Mouse (Mus musculus) forebrain, embryonic 14.5 days (tissue): Measurements from ENCODE around the gene Ddx24. TPM values are rescaled to one million over a fixed set of nuclear protein-coding genes. Genes with fewer than 3 reads are reported as not detected.

ENCODE experiments used
- ATAC-seq: fragments of 200-750 bp; cut with Nextera tagmentation; 2 replicates; pipeline ENCODE4 v1.8.0; 2017; ENCODE audit warnings: mild to moderate bottlenecking, moderate library complexity
- DNase-seq: peaks from one replicate; pipeline ENCODE4 v3.0.0-alpha.2; 2015; ENCODE audit warnings: low spot score
- H3K27ac ChIP-seq: fragments of 300-500 bp; sonication (generic); 2 replicates; pipeline ENCODE4 v1.5.1; 2014; ENCODE audit warnings: low read depth, mild to moderate bottlenecking, control low read depth, low read length, moderate library complexity
- H3K27me3 ChIP-seq: fragments of 300-500 bp; sonication (generic); replicated peaks from 2 replicates; pipeline ENCODE4 v1.6.1; 2014; ENCODE audit warnings: low read length, control low read depth, mixed read lengths; ENCODE audit not compliant: control insufficient read depth, insufficient read depth
- H3K36me3 ChIP-seq: fragments of 300-500 bp; sonication (generic); 2 replicates; pipeline ENCODE4 v1.6.1; 2014; ENCODE audit warnings: low read length, control low read depth; ENCODE audit not compliant: control insufficient read depth, insufficient read depth
- H3K4me1 ChIP-seq: fragments of 300-500 bp; sonication (generic); 2 replicates; pipeline ENCODE4 v1.6.1; 2014; ENCODE audit warnings: antibody characterized with exemption, low read length, control low read depth; ENCODE audit not compliant: control insufficient read depth, insufficient read depth
- H3K4me2 ChIP-seq: fragments of 300-500 bp; sonication (generic); 2 replicates; pipeline ENCODE4 v1.6.1; 2014; ENCODE audit warnings: mild to moderate bottlenecking, control low read depth, low read length
- H3K4me3 ChIP-seq: fragments of 300-500 bp; sonication (generic); 2 replicates; pipeline ENCODE4 v1.5.1; 2014; ENCODE audit warnings: low read depth, low read length, control low read depth
- H3K9ac ChIP-seq: fragments of 300-500 bp; sonication (generic); 2 replicates; pipeline ENCODE4 v1.6.1; 2014; ENCODE audit warnings: mild to moderate bottlenecking, low read length, control low read depth, moderate library complexity
- H3K9me3 ChIP-seq: fragments of 300-500 bp; sonication (generic); replicated peaks from 2 replicates; pipeline ENCODE4 v1.6.1; 2016; ENCODE audit warnings: low read length, control low read depth, mixed read lengths; ENCODE audit not compliant: control insufficient read depth
- WGBS: fragments of 180-500 bp; shearing (Covaris S2); extraction: QIAGEN DNeasy Blood & Tissue Kit; methylation state at CpG from one replicate; pipeline ENCODE4 v1.1.7; 2014; 5-methylcytosine and 5-hydroxymethylcytosine counted together
- polyA plus RNA-seq: library from polyadenylated mRNA; unstranded; fragments of >200 nt; fragmentation: Nextera tagmentation; extraction: Ambion mirVana; gene quantifications from 2 replicates; pipeline ENCODE4 v1.2.1, GENCODE M21; 2014

Gene Ddx24
- polyA plus RNA-seq, 1 experiment from 2014 or later = 110 TPM

GRCm38 (mm10) chr12:103434861-103435260 lies 9.2 kb upstream of the Ddx24 start:
- H3K9ac ChIP-seq = no peak overlapping the region
- no peak for ATAC-seq
- no peak overlapping the region for H3K27ac ChIP-seq

GRCm38 (mm10) chr12:103433986-103434731 lies 8.5 kb upstream of the Ddx24 start, which contains the start of gene Ifi27:
Ifi27 (plus strand) TSS chr12:103434211.
- no peaks in the 10 kb centered on the region for H3K9me3 ChIP-seq
- H3K4me1 ChIP-seq = no peaks in the 10 kb centered on the region
- no peak within 1 kb of the TSS for H3K9ac ChIP-seq
- no peak within 1 kb of the TSS for H3K4me2 ChIP-seq
- no peaks in the 10 kb centered on the region for H3K36me3 ChIP-seq
- H3K27me3 ChIP-seq = no peaks in the 10 kb centered on the region
- no peak for DNase-seq
- WGBS = 79% methylated on average over 8 of the region's 8 CpGs
- no peak for ATAC-seq
- H3K27ac ChIP-seq = no peak within 1 kb of the TSS
- no peak within 1 kb of the TSS for H3K4me3 ChIP-seq

More at GRCm38 (mm10) chr12:103434861-103435260, 9.2 kb upstream of the Ddx24 start:
- H3K27me3 ChIP-seq = no peaks in the 10 kb centered on the region
- H3K4me1 ChIP-seq = no peaks in the 10 kb centered on the region
- H3K36me3 ChIP-seq = no peaks in the 10 kb centered on the region
- no peak overlapping the region for H3K4me2 ChIP-seq
- no peaks in the 10 kb centered on the region for H3K9me3 ChIP-seq
- no peak overlapping the region for H3K4me3 ChIP-seq
- DNase-seq = no peak

DNA sequence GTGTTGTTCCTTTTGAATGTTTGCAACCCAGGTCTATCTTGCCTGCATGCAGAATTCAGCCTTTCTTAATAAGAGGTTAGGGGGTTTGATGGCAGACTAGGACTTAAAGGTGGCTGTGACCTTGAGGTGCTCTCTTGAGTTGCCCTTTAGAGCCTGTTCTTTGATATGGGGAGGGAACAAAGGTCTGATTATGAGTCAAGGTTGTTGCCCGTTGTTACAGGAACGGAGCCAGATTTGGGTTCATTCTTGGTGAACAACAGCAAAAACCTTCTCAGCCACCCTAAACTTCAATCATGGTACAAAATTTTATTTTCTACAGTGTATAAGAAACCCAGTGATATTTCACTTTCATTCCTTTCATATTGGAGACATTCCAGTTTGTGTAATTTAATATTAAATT lies 7.8 kb upstream of the Ddx24 start:
- Histone ChIP-seq H3K36me3 (no peaks in the 10 kb centered on the region), H3K9me3 (no peaks in the 10 kb centered on the region), H3K9ac (no peak overlapping the region), H3K4me3 (no peak overlapping the region), H3K4me2 (no peak overlapping the region), H3K27ac (no peak overlapping the region), H3K27me3 (no peaks in the 10 kb centered on the region), H3K4me1 (no peaks in the 10 kb centered on the region)
- ATAC-seq (no peak), DNase-seq (no peak)
- 87% methylated on average over 2 of the region's 2 CpGs for WGBS

- Histone ChIP-seq H3K36me3 (peaks cover 16% of the 10 kb centered on the region), H3K9ac (no peak overlapping the region), H3K27me3 (no peaks in the 10 kb centered on the region), H3K9me3 (no peaks in the 10 kb centered on the region), H3K4me3 (no peak overlapping the region), H3K4me1 (peaks cover 13% of the 10 kb centered on the region), H3K4me2 (no peak overlapping the region), H3K27ac (no peak overlapping the region)
- ATAC-seq (no peak), DNase-seq (no peak)
- 91% methylated on average over 7 of the region's 7 CpGs for WGBS
These were observed 1.1 kb upstream of the Ddx24 start for GRCm38 (mm10) chr12:103426710-103427109.

DNA sequence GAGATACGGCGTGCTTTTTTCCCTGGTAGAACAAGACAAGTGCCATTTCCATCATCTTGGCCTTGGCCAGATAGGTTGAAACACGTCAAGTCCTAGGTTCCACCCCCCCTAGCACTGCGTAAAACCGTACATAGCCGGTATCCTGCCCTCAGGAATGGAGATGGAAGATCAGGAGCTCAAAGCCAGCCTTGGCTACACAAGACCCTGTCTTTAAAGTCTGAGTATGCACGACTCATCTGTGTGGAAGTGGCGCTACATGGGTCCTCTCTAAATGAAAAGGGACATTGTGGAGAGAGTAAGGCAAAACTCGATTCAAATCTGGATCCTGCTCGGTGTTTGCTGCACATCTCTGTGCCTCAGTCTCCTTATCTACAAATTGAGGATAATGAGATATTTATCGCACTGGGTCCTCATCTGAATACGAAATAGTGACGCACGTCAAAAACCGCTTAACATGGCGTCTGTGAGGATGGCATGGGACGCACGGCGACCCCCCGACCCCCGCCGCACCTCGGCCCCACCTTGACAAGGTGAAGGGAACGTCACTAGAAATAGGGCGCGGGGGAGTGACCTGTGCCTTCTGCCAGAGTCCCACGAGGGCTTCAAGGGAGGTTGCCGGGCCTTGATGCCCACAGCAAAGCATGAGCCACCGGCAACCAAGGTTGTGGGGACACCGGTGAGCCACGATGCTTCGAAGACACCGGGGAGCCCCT lies 458 bp downstream of the Ddx24 start:
- H3K27me3 ChIP-seq = no peaks in the 10 kb centered on the region
- ATAC-seq (no peak), DNase-seq (no peak)
- peaks cover 17% of the 10 kb centered on the region for H3K36me3 ChIP-seq
- H3K4me1 ChIP-seq = peaks cover 18% of the 10 kb centered on the region
- peak overlapping the region; percentile 86 for H3K4me2 ChIP-seq
- H3K9ac ChIP-seq = peak overlapping the region; percentile 81
- H3K4me3 ChIP-seq = peak overlapping the region; percentile 79
- no peaks in the 10 kb centered on the region for H3K9me3 ChIP-seq
- no peak overlapping the region for H3K27ac ChIP-seq
- WGBS = 10% methylated on average over 33 of the region's 33 CpGs

- ATAC-seq (no peak), DNase-seq (no peak)
- Histone ChIP-seq H3K36me3 (peaks cover 92% of the 10 kb centered on the region), H3K9me3 (no peaks in the 10 kb centered on the region), H3K27ac (no peak overlapping the region), H3K4me3 (no peak overlapping the region), H3K9ac (no peak overlapping the region), H3K4me2 (no peak overlapping the region), H3K27me3 (no peaks in the 10 kb centered on the region), H3K4me1 (no peaks in the 10 kb centered on the region)
- 97% methylated on average over 10 of the region's 10 CpGs for whole genome bisulfite sequencing
These were observed 17.5 kb downstream of the Ddx24 start for GRCm38 (mm10) chr12:103408144-103408543.

DNA sequence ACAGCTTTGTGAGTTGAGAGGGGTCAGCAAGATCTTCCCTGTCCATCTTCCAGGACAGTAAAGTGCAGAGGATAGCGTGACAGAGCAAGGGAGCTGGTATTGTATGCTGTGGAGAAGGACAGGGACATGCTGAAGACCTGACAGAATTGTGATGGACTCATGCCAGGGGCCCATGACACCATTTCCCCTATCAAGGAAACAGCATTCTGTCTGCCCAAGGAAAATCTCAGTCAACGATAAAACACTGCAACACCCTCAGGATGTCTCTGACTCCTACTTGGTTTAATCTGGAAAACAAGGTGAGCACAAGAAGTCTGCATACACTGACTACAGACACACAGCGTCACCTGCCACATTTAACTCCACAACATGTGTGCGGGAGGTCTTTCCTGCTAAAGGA lies 17.9 kb downstream of the Ddx24 start, which contains the start of gene 9330161L09Rik:
9330161L09Rik (minus strand) TSS at position 101 of the 400 bp plus-strand sequence.
- no peak within 1 kb of the TSS for H3K4me2 ChIP-seq
- H3K27me3 ChIP-seq = no peaks in the 10 kb centered on the region
- H3K27ac ChIP-seq = no peak within 1 kb of the TSS
- no peak for ATAC-seq
- H3K9me3 ChIP-seq = no peaks in the 10 kb centered on the region
- H3K4me1 ChIP-seq = no peaks in the 10 kb centered on the region
- 93% methylated on average over 4 of the region's 4 CpGs for WGBS
- H3K36me3 ChIP-seq = peaks cover 92% of the 10 kb centered on the region
- DNase-seq = no peak
- H3K9ac ChIP-seq = no peak within 1 kb of the TSS
- H3K4me3 ChIP-seq = no peak within 1 kb of the TSS

DNA sequence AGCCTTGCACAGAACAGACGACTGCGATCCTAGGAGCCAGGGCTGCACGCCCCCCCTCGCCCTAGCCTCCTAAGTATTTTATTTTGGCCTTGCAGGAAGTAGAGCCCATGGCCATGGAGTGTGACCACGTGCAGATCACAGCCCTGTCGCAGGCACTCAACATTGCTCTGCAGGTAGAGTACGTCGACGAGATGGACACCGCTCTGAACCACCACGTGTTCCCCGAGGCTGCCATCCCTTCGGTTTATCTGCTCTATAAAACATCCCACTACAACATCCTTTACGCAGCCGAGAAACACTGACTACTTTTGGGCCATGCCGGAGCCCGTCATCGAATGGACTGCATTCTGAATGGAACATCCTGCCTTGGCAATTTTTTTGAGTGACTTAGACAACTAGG lies 21.5 kb downstream of the Ddx24 start:
- no peak for ATAC-seq
- H3K36me3 ChIP-seq = peaks cover 61% of the 10 kb centered on the region
- no peak overlapping the region for H3K4me3 ChIP-seq
- DNase-seq = no peak
- no peak overlapping the region for H3K27ac ChIP-seq
- no peaks in the 10 kb centered on the region for H3K9me3 ChIP-seq
- no peak overlapping the region for H3K9ac ChIP-seq
- no peak overlapping the region for H3K4me2 ChIP-seq
- no peaks in the 10 kb centered on the region for H3K27me3 ChIP-seq
- H3K4me1 ChIP-seq = no peaks in the 10 kb centered on the region
- WGBS = 91% methylated on average over 18 of the region's 18 CpGs

- 82% methylated on average over 7 of the region's 7 CpGs for WGBS
- H3K4me1 ChIP-seq = no peaks in the 10 kb centered on the region
- no peak overlapping the region for H3K9ac ChIP-seq
- no peak overlapping the region for H3K4me3 ChIP-seq
- no peaks in the 10 kb centered on the region for H3K9me3 ChIP-seq
- DNase-seq (no peak), ATAC-seq (no peak)
- H3K4me2 ChIP-seq = no peak overlapping the region
- no peaks in the 10 kb centered on the region for H3K27me3 ChIP-seq
- H3K27ac ChIP-seq = no peak overlapping the region
- H3K36me3 ChIP-seq = no peaks in the 10 kb centered on the region
These were observed 28.9 kb downstream of the Ddx24 start for GRCm38 (mm10) chr12:103396751-103397150.
